ENCODE assay signal across 8 mouse cellular contexts in genomic region chr11:78887102-78887971, GRCm38 (mm10). TPM values are rescaled to one million over a fixed set of nuclear protein-coding genes. Genes with fewer than 3 reads are reported as not detected.
DNase-seq lines count a peak whose midpoint lies in the region; ATAC-seq and TF ChIP-seq lines count a peak whose summit lies in the region.

No protein-coding gene starts in this region.

- no peak overlapping the region for H3K4me3 ChIP-seq in forebrain, embryonic 16.5 days (replicated peaks; ENCODE audit: low read length)
- peak overlapping the region; percentile 3; the same call in 1 of the 2 replicates for H3K4me3 ChIP-seq in lung, embryonic 16.5 days (ENCODE audit: low read length)
- no peak overlapping the region; the same call in 1 of the 2 replicates for H3K4me3 ChIP-seq in olfactory bulb, adult 2 months (ENCODE audit: insufficient read depth, low read depth, low read length)

- no peaks in the 10 kb centered on the region for H3K9me3 ChIP-seq in forebrain, embryonic 16.5 days (ENCODE audit: control insufficient read depth, low read length)
- H3K9me3 ChIP-seq in lung, embryonic 16.5 days (ENCODE audit: control insufficient read depth, low read length), result no peaks in the 10 kb centered on the region

- TF ChIP-seq CTCF in olfactory bulb, adult 2 months (IDR thresholded peaks at IDR 0.05; ENCODE audit: insufficient read depth, low read depth, low read length), result no peak

- no peak overlapping the region for H3K9ac ChIP-seq in forebrain, embryonic 16.5 days (replicated peaks; ENCODE audit: low read depth, low read length)
- no peak overlapping the region for H3K9ac ChIP-seq in lung, embryonic 16.5 days (ENCODE audit: low read length)

- DNase-seq in MN1 (ENCODE audit: low spot score), result peak; percentile 74
- DNase-seq in cerebellum, adult 11-12 months, result peak; percentile 68
- DNase-seq in heart, postnatal 14 days, result peak; percentile 72 to 84
- DNase-seq in layer of hippocampus, adult 18-20 months (ENCODE audit: low spot score in 2 of 2), result peak; percentile 87 to 94
- DNase-seq in thymus, postnatal 25 days, result peak; percentile 19

- intact Hi-C loops in heart, postnatal 14 days (cut with DNase I), result no loop called here

- H3K4me1 ChIP-seq in forebrain, embryonic 16.5 days (replicated peaks; ENCODE audit: control insufficient read depth, insufficient read depth, low read length), result peaks cover 17% of the 10 kb centered on the region
- H3K4me1 ChIP-seq in lung, embryonic 16.5 days (replicated peaks; ENCODE audit: control insufficient read depth, insufficient read depth, low read length), result no peaks in the 10 kb centered on the region; the same call in 1 of the 2 replicates
- H3K4me1 ChIP-seq in olfactory bulb, adult 2 months (ENCODE audit: control insufficient read depth, insufficient read depth, low read length), result peaks cover 10% of the 10 kb centered on the region

- H3K27ac ChIP-seq in forebrain, embryonic 16.5 days (ENCODE audit: low read length), result peak overlapping the region; percentile 69
- H3K27ac ChIP-seq in lung, embryonic 16.5 days (ENCODE audit: low read length), result peak overlapping the region; percentile 25; the same call in 1 of the 2 replicates
- peak overlapping the region; percentile 19; the same call in 1 of the 2 replicates for H3K27ac ChIP-seq in olfactory bulb, adult 2 months (ENCODE audit: insufficient read depth, low read depth, low read length)

- no peaks in the 10 kb centered on the region for H3K36me3 ChIP-seq in forebrain, embryonic 16.5 days (ENCODE audit: control insufficient read depth, insufficient read depth)
- no peaks in the 10 kb centered on the region for H3K36me3 ChIP-seq in lung, embryonic 16.5 days (ENCODE audit: control insufficient read depth, insufficient read depth, low read length)

- no peak for TF ChIP-seq POLR2A in olfactory bulb, adult 2 months (IDR thresholded peaks at IDR 0.05; ENCODE audit: insufficient read depth, low read depth, low read length)

- no peaks in the 10 kb centered on the region for H3K27me3 ChIP-seq in forebrain, embryonic 16.5 days (replicated peaks; ENCODE audit: control insufficient read depth, insufficient read depth, low read length)
- no peaks in the 10 kb centered on the region for H3K27me3 ChIP-seq in lung, embryonic 16.5 days (ENCODE audit: control insufficient read depth, insufficient read depth, low read depth, low read length)

- WGBS in forebrain, embryonic 16.5 days, result 16% methylated on average over 9 of the region's 9 CpGs
- 40% methylated on average over 9 of the region's 9 CpGs for WGBS in lung, embryonic 16.5 days
- WGBS in olfactory bulb, adult 2 months, result 18% methylated on average over 9 of the region's 9 CpGs

- ATAC-seq in forebrain, embryonic 16.5 days, result peak; percentile 93
- peak; percentile 91 for ATAC-seq in lung, embryonic 16.5 days (ENCODE audit: low read depth)

- H3K4me2 ChIP-seq in forebrain, embryonic 16.5 days (ENCODE audit: low read length), result peak overlapping the region; percentile 25
- H3K4me2 ChIP-seq in lung, embryonic 16.5 days (ENCODE audit: low read depth, low read length), result peak overlapping the region; percentile 4

RNA-seq across cellular contexts. Expression of gene Nos2, which starts 33.2 kb away (rescaled TPM):
- 1.2 and 1.4 TPM in 2 replicates for polyA plus RNA-seq in forebrain, embryonic 16.5 days (2015; fragmentation: Nextera tagmentation; extraction: Ambion mirVana)
- total RNA-seq in heart, postnatal 14 days (2021), result 1 to 10 TPM; 6.6 TPM
- under 1 TPM; 0.07 to 0.41 TPM for total RNA-seq in layer of hippocampus, adult 18-20 months (2021)
- 5.1 and 5.2 TPM in 2 replicates for polyA plus RNA-seq in lung, embryonic 16.5 days (2015; fragmentation: Nextera tagmentation; extraction: Ambion mirVana)
- polyA plus RNA-seq in olfactory bulb, adult 2 months (2012; ENCODE audit: insufficient read depth, insufficient read length, low replicate concordance, missing spikeins), result not detected in 2 replicates

Comparison
In these comparisons a context has a peak if more than half of its experiments do, and no peak if none do; other contexts are left out.
1. DNase-seq: peak in every context shown above with its lines; median percentile 90 in layer of hippocampus, adult 18-20 months; 78 in heart, postnatal 14 days; 74 in MN1; 68 in cerebellum, adult 11-12 months; 19 in thymus, postnatal 25 days.
2. H3K27ac ChIP-seq: peak in every context shown above with its lines; median percentile 69 in forebrain, embryonic 16.5 days; 25 in lung, embryonic 16.5 days; 19 in olfactory bulb, adult 2 months.